Mouse (Mus musculus) small intestine, adult 2 months (tissue): Measurements from ENCODE around the gene Clec2l.

Experiments
- CTCF ChIP-seq: fragments of 200-500 bp; IDR thresholded peaks from 2 replicates; pipeline ENCODE4 v1.5.1; 2012; ENCODE audit warnings: low read depth, mild to moderate bottlenecking, control low read depth, inconsistent platforms, low read length, moderate library complexity, mixed read lengths; ENCODE audit not compliant: insufficient replicate concordance, insufficient read length; ENCODE audit errors: extremely low read depth
- POLR2A ChIP-seq: fragments of 200-500 bp; IDR thresholded peaks from 2 replicates; pipeline ENCODE4 v1.6.1; 2012; ENCODE audit warnings: low read depth, mild to moderate bottlenecking, control low read depth, inconsistent platforms, low read length, moderate library complexity

GRCm38 (mm10) chr6:38698233-38698889 lies 35.5 kb downstream of the Clec2l start:
- TF ChIP-seq POLR2A (no peak), CTCF (no peak)
